Mouse (Mus musculus) cerebellum, postnatal 25 days (tissue): ENCODE measurements at regions not wholly inside any gene's neighbourhood (a gene's known extent, or its start where the extent isn't known, plus 50 kb on each side); places are given as distances from the start of the nearest gene placed in this dataset.
A peak's percentile ranks its signal among the peaks of the same experiment; 100 is the strongest.

Experiments
- DNase-seq, 2 experiments: peaks; one replicate each; pipeline ENCODE4 v3.0.0; 2021; ENCODE audit warnings: mixed read lengths in 2 of 2

DNA sequence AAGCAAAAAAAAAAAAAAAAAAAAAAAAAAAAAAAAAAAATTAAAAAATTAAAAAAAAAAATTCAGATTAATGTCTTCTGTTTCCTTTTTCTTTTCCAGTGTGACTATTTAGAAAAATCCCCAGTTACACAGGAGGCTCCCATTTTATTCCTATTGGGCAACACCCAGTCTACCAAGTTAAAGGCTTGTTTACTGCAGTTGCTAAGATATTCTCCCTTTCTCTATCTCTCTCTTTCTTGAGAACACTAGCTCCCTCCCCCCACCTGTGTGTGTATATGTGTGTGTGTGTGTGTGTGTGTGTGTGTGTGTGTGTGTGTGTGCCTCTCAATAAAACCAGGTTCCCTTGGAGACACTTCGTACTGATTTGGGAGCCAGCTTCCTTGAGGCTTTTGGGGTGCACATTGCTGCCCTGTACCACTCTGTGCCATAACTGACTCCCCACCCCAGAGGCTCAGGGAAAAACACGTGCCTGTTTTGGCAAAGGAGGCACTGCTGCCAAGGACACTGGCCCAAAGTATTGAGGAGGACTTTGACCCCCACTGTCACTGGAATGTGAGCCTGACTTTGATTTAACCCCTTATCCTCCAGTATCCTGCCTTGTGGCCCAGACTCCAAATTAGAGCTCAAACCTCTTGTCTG, 50.3 kb downstream of the Anapc15-ps start:
- DNase-seq: no peak

GRCm38 (mm10) chr10:95620796-95621195, 52.5 kb downstream of the Anapc15-ps start:
- DNase-seq: no peak

DNA sequence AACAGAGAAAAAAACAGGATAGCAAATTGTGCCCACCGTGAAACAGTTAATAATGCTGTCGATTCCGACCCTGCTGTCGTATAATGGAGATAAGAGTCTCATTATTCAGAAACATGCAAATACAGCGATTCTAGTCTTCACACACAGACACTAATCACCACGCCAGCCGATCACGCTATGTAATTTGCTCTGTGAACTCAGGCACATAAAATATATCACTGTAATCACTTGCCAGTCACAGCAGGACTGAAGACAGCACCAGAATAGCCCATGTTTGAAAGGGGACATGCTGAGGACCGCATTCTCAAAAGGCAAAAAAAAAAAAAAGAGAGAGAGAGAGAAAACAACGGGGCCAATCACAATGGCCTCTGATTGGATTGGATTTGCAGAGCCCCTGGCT, 53.6 kb downstream of the Anapc15-ps start:
- DNase-seq: no peak

DNA sequence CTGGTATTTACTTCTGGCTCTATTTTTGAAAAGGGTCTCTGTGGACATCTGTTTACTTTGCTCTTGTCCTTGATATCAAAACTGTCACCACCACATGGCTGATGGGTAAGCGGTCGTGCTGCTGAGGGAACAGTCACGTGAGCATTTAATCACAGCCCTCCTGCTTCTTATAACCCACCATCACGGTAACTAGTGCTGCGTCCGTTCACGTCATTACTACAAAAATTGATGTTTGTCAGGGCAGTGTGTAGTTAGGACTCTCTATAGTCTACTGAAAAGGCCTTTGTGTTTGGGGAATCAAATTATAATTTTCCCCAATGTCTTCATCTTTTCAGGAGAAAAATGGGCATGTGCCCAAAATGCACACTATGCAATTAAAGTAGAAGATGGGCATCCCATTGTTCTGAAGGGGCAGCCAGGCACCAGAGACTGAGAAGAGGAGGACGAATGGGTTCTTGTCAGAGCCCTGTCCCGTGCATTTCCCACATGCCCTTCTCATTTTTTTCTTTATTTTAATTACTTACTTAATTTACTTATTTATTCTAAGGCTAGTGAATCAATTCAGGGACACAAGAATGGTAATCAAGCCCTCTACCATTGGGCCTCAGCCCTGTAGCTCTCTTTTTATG, 54.6 kb upstream of the Nudt4 start:
- no peak for DNase-seq

DNA sequence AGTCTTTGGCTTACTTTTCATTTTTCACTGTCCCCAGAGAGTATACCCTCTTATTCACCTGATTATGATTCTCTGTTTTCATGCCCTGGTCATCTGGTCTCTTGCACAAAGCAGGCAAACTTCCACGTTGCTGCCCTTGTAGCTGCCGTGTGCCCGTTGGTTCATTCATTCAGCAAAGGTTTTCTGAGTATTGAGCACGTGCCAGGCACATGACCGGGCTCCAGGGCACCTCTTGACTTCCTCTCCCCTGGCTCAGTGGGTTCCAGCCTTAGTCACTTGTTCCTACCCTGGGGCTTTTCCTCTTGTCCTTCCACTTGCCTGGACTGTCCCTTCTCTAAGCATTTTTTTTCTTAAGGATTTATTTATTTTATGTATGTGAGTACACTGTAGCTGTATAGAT, 52.9 kb upstream of the Nudt4 start:
- peak; percentile 18 to 40 for DNase-seq

DNA sequence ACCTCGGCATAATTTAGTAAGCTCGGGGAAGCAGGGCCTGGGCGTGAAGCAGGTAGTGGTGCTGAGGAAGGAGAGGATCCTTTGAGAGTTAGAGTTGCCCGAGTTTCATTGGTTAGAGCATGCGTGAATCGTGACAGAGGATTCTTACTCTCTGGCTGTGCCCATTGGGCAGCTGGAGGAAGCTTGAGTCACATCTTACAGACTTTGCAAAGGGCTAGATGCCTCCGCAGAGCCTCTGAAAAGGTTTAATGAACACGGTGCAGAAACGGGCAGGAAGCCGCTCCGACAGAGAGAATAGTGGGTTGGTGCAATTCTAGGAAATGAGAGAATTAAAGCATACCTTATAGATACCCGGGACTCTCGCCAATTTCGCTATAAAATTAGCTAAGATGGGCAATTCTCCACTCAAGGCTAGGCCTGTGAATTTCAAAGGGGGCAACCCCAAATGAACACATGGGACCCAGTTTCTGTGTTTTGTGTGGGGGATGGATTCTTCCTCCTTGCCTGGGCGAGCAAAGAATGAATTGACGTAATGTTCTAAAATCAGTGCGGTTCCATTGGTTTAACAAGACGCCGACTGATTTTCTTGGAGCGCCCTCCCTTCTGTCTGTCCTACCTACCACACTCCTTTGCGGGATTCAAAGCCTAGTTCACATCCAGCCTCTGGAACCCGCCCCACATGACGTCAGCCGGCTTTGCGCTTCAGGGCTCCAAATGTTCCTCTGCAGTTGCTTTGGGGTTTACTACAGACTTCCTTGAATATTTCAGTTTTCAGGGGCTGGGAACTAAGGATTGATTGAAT, 52.1 kb upstream of the Nudt4 start:
- DNase-seq: no peak
